Mouse (Mus musculus): ENCODE data around the gene Baiap2.
A peak's percentile ranks its signal among the peaks of the same experiment; 100 is the strongest.

Gene Baiap2

DNA sequence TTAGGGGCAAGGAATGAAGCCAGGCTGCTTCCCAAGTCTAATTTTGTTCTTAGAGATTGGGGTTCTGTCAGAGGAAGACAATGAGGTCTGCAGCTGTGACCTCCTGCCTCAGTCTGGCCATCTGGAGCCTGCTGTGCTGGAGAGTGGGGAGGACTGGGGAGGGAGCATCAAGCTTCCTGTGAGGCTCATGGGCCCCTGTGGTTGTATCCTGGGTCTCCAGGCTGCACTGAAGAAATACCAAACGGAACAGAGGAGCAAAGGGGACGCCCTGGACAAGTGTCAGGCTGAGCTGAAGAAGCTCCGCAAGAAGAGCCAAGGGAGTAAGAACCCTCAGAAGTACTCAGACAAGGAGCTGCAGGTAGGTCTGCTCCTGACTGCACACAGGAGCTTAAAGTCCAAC is 39.2 kb downstream of the Baiap2 start:
- no peak for DNase-seq

DNA sequence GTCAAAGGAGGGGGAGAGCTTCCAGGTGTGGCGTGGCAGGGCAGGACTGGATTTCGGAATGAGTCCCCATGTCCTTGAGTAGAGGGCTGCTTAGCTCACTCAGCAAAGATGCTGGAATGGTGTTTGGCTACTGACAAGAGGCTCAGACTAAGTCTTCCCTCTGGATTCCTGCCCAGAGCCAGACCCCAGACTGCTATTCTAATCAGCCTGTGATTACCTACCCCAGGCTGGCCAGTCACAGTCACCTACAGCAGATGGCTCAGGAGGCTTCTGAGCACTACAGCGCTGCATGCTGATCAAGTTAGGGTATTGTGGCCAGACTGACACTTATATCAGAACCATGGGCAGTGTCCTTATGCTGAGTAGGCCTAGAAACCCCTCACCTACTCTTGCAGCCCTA is 39.7 kb downstream of the Baiap2 start:
- DNase-seq = no peak

DNA sequence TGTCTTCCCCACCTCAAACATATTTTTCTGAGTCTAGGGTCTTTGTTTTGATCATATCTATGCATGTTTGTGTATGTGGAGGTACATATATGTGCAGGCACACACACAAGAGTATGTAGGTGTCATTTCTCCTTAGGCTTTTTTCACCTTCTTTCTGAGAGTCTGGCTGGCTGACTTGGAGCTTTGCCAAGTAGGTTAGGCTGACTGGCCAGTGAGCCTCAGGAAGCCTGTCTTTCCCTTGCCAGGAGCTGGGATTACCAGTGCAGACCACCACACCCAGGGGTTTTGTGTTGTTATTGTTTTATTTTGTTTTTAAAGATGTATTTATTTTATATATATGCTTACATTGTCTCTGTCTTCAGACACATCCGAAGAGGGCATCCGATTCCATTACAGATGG is 40.6 kb downstream of the Baiap2 start:
- peak; percentile 58 to 72 for DNase-seq

DNA sequence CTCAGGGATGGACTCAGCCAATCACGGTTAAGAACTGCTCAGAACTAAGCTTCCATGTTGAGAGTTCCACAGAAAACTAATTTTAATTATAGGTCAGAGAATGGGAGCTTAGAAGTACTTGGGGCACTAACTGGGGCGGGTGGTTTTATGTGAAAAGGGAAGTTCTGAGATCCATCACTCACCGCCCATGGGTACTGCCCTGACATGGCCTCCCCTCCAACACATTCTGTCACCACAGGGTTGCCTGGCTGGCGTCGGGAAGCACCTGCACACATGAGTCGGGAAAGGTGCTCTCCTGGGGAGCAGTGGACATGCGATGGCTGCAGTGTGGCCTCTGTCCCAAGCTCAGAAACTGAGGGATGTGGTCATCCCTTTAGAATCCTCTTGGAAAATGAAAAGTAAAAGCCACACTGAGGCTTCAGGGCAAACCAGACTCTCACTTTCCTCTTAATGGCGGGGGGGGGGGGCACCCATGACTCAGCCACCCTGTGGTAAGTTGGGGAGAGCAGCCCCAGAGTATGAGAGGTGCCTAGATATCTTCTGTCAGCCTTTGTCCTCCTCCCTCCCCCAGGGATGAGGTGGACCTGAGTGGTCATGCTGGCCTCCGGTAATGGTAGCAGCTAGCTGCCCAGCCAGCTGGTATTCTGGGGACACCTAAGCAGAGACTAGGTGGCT is 44.3 kb downstream of the Baiap2 start:
- DNase-seq = no peak

DNA sequence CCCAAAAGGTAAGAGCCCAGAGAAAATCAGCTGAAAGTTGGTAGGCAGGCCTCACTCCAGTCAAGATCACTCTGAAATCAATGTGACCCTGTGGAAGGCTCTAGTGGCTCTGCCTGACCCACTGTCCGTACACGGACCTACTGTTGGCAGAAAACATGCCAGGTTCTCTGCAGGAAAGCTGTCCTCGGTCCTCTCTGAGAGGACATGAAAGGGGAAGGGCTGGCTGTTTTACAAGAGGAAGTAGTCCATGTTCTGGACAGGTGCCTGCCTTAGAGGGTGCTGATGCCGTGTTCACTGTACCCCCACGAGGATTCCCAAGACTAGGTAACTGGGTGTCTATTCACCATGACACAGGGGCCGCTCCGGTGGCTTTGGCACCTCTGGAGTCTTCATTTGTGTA is 45.3 kb downstream of the Baiap2 start:
- peak in 1 of 2 experiments; percentile 38 for DNase-seq

DNA sequence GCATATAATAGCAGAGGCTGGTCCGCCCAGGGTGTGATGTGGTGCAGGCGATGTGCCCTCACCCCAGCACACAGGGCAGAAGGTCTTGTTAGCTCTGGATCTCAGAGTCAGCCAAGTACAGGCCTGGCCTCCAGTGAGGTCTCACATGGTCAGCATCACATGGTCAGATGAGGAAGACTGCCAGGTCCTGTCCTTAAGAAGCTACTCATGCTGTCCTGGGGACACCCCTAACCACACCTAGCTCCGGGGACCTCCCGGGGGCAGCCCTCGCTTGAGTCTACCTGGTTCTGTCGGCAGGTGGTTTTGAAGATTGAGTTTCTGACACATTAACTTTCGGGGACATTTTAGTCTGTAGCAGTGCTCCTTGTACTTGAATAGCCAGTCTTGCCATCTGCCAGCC is 45.8 kb downstream of the Baiap2 start:
- DNase-seq = peak; percentile 56 to 63

DNA sequence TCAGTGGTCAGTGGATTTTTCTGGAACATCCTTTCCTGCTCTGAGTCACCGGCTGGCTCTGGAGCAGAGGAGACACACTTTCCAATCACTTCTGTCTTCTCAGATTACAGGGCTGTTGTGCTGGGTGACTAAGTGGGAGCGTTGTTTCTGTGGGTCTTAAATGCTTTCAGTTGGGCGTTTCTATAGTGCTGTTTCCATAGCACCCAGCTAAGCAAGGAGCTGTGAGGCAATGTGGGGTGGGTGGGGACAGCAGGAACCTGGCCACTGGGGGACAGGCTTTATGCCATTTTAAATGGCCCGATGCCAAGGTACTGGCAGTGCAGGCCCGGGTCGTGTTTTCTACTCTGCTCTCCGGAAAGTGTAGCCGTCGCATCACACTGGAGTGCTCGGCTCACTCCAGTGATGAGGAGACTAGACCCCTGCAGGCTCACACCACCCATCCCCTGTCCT is 46.6 kb downstream of the Baiap2 start:
- no peak for DNase-seq

DNA sequence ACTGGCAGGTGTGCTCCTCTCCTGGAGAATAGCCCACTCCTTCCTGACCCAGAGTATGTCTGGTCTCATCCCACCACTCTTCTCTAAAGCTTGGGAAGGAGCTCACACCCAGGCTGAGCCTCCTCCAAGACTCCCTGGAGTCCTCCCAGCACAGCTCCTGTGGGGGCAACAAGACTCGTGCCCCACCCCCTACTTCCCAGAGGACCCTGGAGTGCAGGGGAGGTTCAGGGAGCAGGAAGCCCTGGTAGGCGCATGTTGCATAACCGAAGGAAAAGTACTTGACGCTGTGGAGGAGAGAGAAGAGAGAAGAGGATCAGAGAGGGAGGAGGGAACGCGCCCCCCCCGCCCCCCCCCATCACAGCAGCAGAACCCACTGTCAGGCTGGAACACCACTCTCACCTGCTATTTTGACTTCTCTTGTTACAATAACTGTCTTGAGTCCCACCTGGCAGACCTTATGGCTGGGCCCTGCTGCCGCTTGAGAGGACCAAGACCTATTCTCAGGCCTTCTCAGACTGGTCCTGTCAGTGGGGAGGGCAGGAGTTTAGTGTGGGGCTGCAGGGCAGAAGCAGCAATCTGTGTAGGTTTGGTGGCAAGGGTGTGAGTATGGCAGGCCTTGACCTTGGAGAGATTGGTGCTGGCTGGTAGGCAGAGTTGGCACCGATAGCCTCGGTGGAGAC is 48.2 kb downstream of the Baiap2 start:
- no peak for DNase-seq

DNA sequence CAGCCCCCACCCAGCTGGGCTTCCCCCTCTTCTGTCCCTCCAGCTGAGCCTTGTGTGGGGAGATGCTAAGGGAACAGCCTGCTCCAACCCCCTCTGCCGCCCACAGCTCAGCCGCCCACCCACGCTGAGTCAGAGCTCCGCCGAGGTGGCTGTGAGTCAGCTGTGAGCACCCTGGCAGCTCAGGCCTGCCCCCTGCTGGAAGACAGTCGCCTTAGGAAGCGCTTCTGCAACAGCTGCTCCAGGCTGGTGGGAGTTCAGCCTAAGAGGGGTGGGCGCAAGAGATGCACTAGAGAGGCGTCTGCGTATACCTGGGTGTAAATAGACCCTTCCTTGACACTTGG is 48.7 kb downstream of the Baiap2 start:
- DNase-seq = peak; percentile 87 to 94

DNA sequence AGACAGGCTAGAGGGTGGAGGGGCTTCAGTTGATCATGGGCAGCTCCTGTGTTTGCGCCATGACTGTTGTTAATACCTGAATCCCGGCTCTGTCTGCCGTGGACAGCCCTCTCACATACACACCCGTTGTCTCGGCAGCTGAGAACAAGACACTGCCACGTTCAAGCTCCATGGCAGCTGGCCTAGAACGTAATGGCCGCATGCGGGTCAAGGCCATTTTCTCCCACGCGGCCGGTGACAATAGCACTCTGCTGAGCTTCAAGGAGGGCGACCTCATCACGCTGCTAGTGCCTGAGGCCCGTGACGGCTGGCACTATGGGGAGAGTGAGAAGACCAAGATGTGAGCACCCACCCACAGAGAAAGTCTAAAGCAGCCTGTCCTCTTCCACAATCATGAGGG is 54.8 kb downstream of the Baiap2 start:
- no peak for DNase-seq

DNA sequence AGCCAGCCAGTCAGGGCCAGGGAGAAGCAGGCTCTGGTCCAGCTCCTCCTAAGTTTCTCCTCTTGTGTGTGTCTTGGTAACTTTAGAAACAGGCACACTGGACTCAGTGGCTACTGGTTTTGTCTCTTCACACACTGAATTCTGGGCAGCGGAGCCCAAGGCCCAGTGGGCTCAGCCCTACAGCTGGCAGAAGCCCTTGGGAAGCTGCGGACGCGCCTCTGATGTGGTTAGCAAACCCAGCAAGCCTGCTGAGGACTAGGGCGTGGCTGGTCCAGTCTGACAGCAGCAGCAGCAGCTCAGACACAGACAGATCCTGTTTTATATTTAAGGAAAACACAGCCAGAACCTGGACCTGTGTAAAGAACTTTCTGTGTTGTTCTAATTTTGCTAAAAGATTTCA is 59.5 kb downstream of the Baiap2 start:
- no peak for DNase-seq

DNA sequence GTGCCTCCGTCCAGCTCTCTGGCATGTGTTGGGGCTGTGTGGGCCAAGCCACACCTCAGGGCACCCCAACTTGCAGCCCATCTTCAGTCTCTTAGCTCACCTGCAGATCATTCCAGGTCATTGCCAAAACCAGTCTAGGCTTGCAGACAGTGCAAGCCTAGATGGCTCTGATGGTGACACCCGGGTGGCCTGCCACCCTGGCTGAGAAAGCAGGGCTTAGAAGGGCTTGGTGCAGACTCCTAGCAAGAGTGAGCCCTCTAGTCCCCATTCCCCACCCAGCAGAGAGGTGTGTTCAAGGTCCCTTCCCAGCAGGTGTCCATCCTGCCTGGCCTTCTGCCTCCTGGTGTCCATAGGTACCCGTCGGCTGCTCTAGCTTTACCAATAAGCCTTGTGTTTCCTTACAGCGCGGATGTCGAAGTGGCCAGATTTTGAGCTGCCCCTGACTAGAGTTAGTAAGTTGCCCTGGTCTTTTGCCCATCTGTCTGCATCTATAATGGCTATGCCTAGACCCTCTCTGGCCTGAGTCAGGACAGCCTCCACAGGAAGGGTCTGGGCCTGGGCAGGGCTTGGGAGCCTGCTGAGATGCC is 60.2 kb downstream of the Baiap2 start:
- DNase-seq = peak; percentile 55 to 59

DNA sequence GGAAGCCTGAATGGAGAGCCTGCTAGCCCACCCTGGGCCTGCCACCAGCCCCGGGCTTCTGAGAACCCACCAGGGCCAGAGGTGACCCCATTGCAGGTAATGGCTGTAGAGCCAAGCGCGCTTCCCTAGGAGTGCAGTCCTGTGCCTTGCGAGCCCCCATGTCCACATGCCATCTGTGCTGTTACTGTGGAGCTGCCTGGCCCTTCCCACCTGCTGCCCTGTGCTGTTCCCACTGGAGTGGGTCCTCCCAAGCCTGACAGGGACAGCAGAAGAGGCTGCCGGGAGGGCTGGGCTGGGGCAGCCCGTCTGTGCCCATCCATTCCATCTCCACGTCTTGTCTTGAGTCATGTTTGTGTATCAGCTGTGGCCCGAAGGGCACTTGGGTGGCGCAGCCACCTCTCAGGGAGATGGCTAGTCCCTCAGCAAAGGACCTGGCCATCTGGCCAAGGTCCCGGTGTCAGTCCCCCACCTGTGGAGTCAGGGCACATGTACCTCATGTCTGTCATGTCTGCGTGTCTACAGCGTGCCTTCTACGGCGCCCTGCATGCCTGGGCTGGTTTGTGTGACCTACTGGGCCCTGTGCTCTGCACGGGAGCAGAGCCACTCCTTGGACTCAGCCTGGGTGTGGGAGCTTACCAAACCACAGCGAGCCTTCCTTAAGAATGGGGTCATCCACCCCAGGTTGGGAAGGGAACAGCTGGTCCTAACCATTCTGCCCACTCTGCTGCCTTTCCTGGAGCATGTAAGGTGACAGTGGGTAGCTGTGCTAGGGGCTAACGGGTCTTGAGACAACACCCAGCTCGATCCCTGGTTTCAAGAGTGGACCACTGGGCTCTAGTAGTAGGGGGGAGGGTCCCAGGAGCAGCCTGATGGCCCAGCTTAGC is 63.1 kb downstream of the Baiap2 start:
- DNase-seq = peak; percentile 73 to 74

DNA sequence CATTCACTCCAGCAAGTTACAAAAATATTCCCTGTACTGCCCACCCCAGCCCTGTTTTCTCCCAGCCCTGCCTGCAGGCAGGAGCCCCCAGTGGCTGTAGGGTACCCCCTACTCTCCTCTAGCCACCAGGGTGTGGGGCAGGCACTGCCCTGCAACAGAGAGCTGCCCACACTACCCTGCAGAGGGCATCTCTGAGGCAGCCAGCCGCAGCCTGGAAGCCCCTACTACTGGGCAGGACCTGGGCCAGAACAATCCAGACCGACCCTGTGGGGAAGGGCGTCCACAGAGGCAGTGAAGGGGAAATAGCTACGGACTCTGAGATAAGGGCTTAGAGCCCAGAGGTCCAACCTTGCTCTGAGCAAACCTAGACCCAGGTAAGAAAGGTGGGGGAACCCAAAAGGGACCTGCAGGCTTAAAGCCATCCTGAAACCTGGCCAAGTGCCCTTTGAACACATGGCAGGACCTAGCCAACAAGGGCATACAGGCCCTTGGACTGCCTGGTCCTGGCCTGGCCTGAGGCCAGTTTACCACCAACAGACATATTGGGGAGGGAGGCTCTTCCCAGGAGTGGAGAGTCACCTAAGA is 65.0 kb downstream of the Baiap2 start:
- peak in 1 of 2 experiments; percentile 54 for DNase-seq

DNA sequence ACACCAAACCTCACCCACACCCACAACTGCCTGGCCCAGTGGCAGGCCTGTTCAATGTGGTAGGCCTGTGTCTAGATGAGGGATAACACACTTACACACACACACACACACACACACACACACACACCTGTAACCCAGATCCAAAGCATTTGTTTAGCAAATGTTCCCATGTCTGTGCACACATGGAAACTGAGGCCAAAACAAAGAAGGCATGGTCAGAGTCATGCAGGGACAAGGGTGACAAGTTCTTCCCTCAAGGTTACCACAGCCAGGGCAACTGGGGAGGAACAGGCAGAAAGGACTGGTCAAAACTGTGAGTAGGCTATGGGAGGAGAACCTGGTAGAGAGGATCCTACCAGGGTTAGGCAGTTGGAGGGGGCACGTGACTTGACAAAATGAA is 65.9 kb downstream of the Baiap2 start:
- DNase-seq = no peak

DNA sequence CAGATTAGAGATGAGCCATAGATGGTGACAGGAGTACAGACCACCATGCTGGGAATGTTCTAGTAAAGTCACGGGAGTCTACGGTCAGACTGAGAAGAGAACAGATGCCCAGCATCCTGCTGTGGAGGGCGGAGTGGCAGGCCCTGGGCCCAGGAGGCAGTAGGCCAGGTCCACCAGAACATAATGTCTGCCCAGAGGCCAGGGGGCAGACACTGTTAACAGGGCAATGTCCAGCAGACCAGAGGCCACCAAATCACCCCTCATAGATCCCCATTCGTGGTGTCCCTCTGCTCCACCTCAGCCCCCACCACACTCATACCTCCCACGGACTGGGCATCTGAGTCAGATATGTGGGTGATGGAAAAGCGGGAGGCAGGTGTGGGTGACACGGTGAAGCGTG is 66.4 kb downstream of the Baiap2 start:
- DNase-seq = no peak

DNA sequence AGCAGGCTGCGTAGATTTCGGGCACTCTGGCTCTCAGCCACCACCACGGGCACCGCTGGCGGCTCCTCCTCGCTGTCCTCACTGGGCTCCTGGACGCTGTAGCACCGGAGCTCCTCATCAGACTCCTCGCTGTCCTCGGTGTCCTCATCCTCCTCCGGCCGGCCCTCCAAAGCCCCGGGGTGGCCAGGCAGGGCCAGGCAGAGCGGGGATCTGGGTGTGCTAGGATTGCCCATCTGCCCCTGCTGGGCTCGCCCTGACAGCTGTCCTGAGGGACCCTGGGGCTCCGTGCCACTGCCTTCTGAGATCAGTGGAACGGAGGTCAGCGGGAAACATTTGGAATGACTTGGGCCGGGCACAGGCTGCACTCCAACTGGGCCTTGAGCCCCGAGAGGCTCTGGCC is 67.4 kb downstream of the Baiap2 start:
- DNase-seq = no peak

DNA sequence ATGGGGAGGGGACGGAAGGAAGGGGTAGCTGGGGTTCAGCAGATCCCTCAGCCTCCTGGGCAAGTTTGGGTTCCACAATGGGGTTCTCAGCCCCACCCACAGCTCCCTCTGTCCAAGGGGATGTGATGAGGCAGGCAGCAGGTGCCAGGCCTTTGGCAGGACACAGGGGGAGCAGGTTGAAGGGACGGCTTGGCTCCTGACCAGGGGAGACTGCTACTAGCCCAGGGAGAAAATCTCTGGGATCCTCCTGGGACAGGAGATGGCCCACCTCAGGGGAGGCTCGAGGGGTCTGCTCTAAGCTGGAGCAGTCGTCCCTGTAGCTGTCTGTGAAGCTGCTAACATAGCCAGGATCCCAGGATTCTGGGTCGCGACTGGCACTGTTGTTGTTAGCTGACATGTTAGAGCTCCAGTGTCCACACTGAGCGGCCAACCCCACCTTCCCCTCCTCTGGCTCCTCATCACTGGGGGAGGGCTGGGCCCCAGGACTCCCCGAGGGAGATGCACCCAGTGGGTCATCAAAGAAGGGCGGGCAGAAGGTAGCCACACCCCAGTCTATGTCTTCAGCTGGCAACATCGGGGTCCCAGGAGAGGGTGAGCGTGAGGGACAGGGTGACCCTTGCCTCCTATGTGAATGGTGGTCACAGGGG is 68.7 kb downstream of the Baiap2 start:
- peak; percentile 64 to 69 for DNase-seq

DNA sequence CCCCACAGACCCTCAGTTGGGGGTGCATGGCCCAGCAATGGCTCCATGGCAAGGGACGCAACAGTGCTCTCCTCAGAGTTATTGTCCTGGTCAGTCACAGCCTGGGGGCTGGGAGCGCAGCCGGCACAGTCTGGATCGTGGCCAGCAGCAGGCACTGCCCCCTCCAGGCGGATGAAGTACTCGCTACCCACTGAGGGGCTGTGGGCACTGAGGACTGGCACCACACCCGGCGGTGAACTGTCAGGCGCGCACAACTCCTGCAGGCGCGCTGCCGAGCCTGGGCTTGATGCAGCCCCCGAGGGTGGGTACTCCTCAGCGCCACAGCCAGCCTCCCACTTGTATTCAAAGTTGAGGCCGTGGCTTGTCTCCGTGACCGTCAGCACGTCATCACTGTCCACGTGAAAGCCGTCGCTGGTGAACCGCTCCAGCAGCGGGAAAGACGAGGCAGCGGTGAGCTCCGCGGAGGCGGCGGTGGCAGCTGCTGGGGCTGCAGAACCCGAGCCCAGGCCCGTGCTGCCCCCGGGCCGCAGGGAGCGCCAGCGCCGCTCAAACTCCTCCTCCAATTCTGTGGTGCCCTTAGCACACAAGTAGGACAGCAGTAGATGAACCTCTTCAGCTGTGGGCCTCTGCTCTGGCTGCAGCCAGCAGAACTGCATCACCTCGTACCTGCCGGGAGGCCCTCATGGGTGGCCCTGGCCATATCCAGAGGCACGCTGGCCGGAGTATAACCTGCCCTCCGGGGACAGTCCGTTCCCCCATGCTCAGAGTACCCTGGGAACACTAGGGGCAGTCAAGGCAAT is 69.4 kb downstream of the Baiap2 start:
- DNase-seq = peak; percentile 67 to 73

DNA sequence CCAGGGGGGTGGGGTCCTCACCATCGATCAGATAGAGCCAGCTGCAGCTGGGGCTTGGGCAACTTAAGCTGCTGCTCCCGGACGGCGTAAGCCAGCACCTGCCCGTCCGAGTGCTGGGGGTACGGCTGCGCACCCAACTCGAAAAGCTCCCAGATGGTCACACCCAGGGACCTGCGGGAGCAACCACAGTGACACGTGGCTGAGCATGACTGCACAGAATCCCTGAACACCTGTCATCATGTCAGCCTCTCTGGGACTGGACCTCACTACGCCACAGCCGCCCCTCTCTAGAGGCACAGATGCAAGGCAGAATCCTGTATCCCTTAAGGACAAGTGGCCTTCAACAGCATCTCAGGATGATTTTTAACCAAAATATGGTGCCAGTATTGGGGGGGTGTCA is 70.1 kb downstream of the Baiap2 start:
- DNase-seq = peak; percentile 62 to 63

DNA sequence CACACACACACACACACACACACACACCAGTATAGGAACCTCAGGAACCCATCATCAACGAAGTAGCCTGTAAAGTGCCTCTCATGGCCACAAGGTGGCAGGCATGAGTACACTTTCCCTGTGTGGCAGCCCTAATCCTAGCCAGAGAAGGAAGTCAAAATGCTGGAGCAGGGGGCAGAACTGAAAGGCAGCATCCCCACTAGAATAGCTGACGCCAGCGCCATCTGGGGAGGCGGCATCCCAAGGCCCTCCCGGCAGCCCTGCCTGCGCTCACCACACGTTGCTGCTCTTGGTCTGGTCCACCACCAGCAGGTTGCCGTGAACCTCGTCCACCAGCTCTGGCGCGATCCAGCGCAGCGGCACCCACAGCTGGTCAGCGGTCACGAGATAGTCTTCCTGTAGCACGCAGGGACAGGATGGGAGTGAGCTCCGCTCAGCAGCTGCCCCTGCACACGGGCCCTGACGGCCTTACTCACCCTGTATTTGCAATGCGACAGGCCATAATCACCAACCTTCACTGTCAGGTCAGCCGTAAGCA is 70.7 kb downstream of the Baiap2 start:
- DNase-seq = peak; percentile 88 to 92
